Mouse (Mus musculus) MEL (cell line): ENCODE results near the gene Trp53i13. TPM values are rescaled to one million over a fixed set of nuclear protein-coding genes. Genes with fewer than 3 reads are reported as not detected.

ENCODE experiments used
- DNase-seq: peaks from one replicate; pipeline ENCODE4 v3.0.0; 2011; ENCODE audit warnings: low read depth, low spot score
- H3K27ac ChIP-seq: 2 replicates; pipeline ENCODE4 v1.5.1; 2012; ENCODE audit warnings: low read depth, mild to moderate bottlenecking, control low read depth, low read length, moderate library complexity; ENCODE audit not compliant: control insufficient read depth
- H3K27me3 ChIP-seq, 2 experiments: fragments of 150-350 bp in 1 of 2; sonication (generic) in 1 of 2; 2 replicates each; pipeline ENCODE4 v1.6.1; 2012; ENCODE audit warnings: low read length in 2 of 2, mild to moderate bottlenecking in 2 of 2, improper control_type of control experiment in 1 of 2, moderate library complexity in 1 of 2; ENCODE audit not compliant: insufficient read depth in 2 of 2, control insufficient read depth in 1 of 2
- H3K36me3 ChIP-seq, 2 experiments: 2 replicates each; pipeline ENCODE4 v1.6.1; 2012 to 2014; ENCODE audit warnings: low read length in 2 of 2, improper control_type of control experiment in 1 of 2, inconsistent platforms in 1 of 2, mild to moderate bottlenecking in 1 of 2; ENCODE audit not compliant: insufficient read depth in 2 of 2, control insufficient read depth in 1 of 2
- H3K4me1 ChIP-seq, 2 experiments: fragments of 150-350 bp in 1 of 2; sonication (generic) in 1 of 2; 2 replicates each; pipeline ENCODE4 v1.6.1; 2012; ENCODE audit warnings: low read length in 2 of 2, improper control_type of control experiment in 1 of 2, mild to moderate bottlenecking in 1 of 2; ENCODE audit not compliant: insufficient read depth in 2 of 2, control insufficient read depth in 1 of 2
- H3K4me3 ChIP-seq, 2 experiments: fragments of 150-350 bp in 1 of 2; sonication (generic) in 1 of 2; 2 replicates each; pipeline ENCODE4 v1.5.1; 2012; ENCODE audit warnings: low read depth in 2 of 2, low read length in 2 of 2, mild to moderate bottlenecking in 2 of 2, moderate library complexity in 2 of 2, control low read depth in 1 of 2, improper control_type of control experiment in 1 of 2; ENCODE audit not compliant: control insufficient read depth in 1 of 2, insufficient read depth in 1 of 2
- H3K79me2 ChIP-seq: 2 replicates; pipeline ENCODE4 v1.6.1; 2012; ENCODE audit warnings: mild to moderate bottlenecking, low read length, moderate library complexity; ENCODE audit not compliant: control insufficient read depth, poor library complexity, insufficient read depth
- H3K9ac ChIP-seq: 2 replicates; pipeline ENCODE4 v1.6.1; 2012; ENCODE audit warnings: low read depth, mild to moderate bottlenecking, control low read depth, low read length, moderate library complexity; ENCODE audit not compliant: control insufficient read depth, poor library complexity, severe bottlenecking
- H3K9me3 ChIP-seq: fragments of 150-350 bp; sonication (generic); replicated peaks from 2 replicates; pipeline ENCODE4 v1.6.1; 2012; ENCODE audit warnings: mild to moderate bottlenecking, low read length, improper control_type of control experiment, moderate library complexity; ENCODE audit not compliant: insufficient read depth
- BHLHE40 ChIP-seq: IDR thresholded peaks from 2 replicates; pipeline ENCODE4 v1.6.1; 2012; ENCODE audit warnings: low read depth, mild to moderate bottlenecking, inconsistent platforms, low read length, improper control_type of control experiment, borderline replicate concordance
- E2F4 ChIP-seq: IDR thresholded peaks from 2 replicates; pipeline ENCODE4 v1.6.1; 2011; ENCODE audit warnings: low read depth, low read length, improper control_type of control experiment, borderline replicate concordance
- GATA1 ChIP-seq: IDR thresholded peaks from 2 replicates; pipeline ENCODE4 v1.6.1; 2011; ENCODE audit warnings: low read depth, low read length, improper control_type of control experiment
- KAT2A ChIP-seq: conservative IDR thresholded peaks from 2 replicates; pipeline ENCODE4 v1.6.1; 2012; ENCODE audit warnings: low read depth, low read length, improper control_type of control experiment, inconsistent platforms
- MAZ ChIP-seq: IDR thresholded peaks from 2 replicates; pipeline ENCODE4 v1.6.1; 2012; ENCODE audit warnings: low read depth, mild to moderate bottlenecking, inconsistent platforms, low read length, improper control_type of control experiment
- MEF2A ChIP-seq: IDR thresholded peaks from 2 replicates; pipeline ENCODE4 v1.6.1; 2014; ENCODE audit warnings: low read depth, mild to moderate bottlenecking, inconsistent platforms, low read length, improper control_type of control experiment; ENCODE audit not compliant: poor library complexity, insufficient replicate concordance, severe bottlenecking; ENCODE audit errors: extremely low read depth
- MXI1 ChIP-seq: IDR thresholded peaks from 2 replicates; pipeline ENCODE4 v1.6.1; 2011; ENCODE audit warnings: mild to moderate bottlenecking, low read depth, low read length, improper control_type of control experiment
- POLR2AphosphoS2 ChIP-seq: IDR thresholded peaks from 2 replicates; pipeline ENCODE4 v1.6.1; 2011; ENCODE audit warnings: low read length, improper control_type of control experiment
- RCOR1 ChIP-seq: IDR thresholded peaks from 2 replicates; pipeline ENCODE4 v1.6.1; 2012; ENCODE audit warnings: low read depth, mild to moderate bottlenecking, inconsistent platforms, low read length, improper control_type of control experiment
- TBP ChIP-seq: IDR thresholded peaks from 2 replicates; pipeline ENCODE4 v1.8.0; 2011; ENCODE audit warnings: low read depth, low read length, improper control_type of control experiment
- TCF12 ChIP-seq: IDR thresholded peaks from 2 replicates; pipeline ENCODE4 v1.6.1; 2014; ENCODE audit warnings: low read depth, mild to moderate bottlenecking, inconsistent platforms, low read length, improper control_type of control experiment, moderate library complexity
- UBTF ChIP-seq: IDR thresholded peaks from 2 replicates; pipeline ENCODE4 v1.6.1; 2012; ENCODE audit warnings: low read depth, mild to moderate bottlenecking, inconsistent platforms, low read length, improper control_type of control experiment, moderate library complexity, borderline replicate concordance; ENCODE audit not compliant: insufficient read depth
- USF1 ChIP-seq: IDR thresholded peaks from 2 replicates; pipeline ENCODE4 v1.6.1; 2014; ENCODE audit warnings: low read depth, mild to moderate bottlenecking, inconsistent platforms, low read length, improper control_type of control experiment, moderate library complexity
- USF2 ChIP-seq, 2 experiments: IDR thresholded peaks; 2 replicates each; pipeline ENCODE4 v1.6.1; 2011 to 2012; ENCODE audit warnings: improper control_type of control experiment in 2 of 2, low read length in 2 of 2, borderline replicate concordance in 1 of 2, inconsistent platforms in 1 of 2, low read depth in 1 of 2, mild to moderate bottlenecking in 1 of 2; ENCODE audit not compliant: insufficient read depth in 1 of 2
- ZKSCAN1 ChIP-seq: IDR thresholded peaks from 2 replicates; pipeline ENCODE4 v1.6.1; 2012; ENCODE audit warnings: low read depth, mild to moderate bottlenecking, inconsistent platforms, low read length, improper control_type of control experiment, moderate library complexity
- polyA plus RNA-seq, 2 experiments: library from polyadenylated mRNA; stranded (reverse) in 1 of 2; unstranded in 1 of 2; fragments of >175 nt in 1 of 2; fragments of >200 nt in 1 of 2; gene quantifications; 2 replicates each; pipeline versions ENCODE4 v1.2.1 to v1.2.4; 2012; ENCODE audit warnings: low replicate concordance in 2 of 2, low read depth in 1 of 2; ENCODE audit not compliant: insufficient read length in 2 of 2, insufficient read depth in 1 of 2, missing spikeins in 1 of 2
- total RNA-seq: library from RNA; depleted of rRNA; stranded (reverse); fragments of 300-350 nt; gene quantifications from 2 replicates; pipeline ENCODE4 v1.2.3, GENCODE M21; 2012

Gene Trp53i13
- total and polyA plus RNA-seq, 3 experiments = 6.0 to 12.3 TPM; not detected in 1

GRCm38 (mm10) chr11:77486798-77487197 is 29.0 kb downstream of the Trp53i13 start:
- Histone ChIP-seq H3K9ac (no peak overlapping the region), H3K27me3 (no peaks in the 10 kb centered on the region), H3K36me3 (peaks cover 0 to 28% of the 10 kb centered on the region in 2 experiments; a peak in 2 of 4 replicates), H3K27ac (no peak overlapping the region), H3K79me2 (peaks cover 53% of the 10 kb centered on the region), H3K4me3 (no peak overlapping the region), H3K4me1 (peaks cover 2 to 35% of the 10 kb centered on the region in 2 experiments; a peak in 3 of 4 replicates), H3K9me3 (no peaks in the 10 kb centered on the region)
- DNase-seq = peak; percentile 57
- TF ChIP-seq UBTF (no peak), E2F4 (no peak), BHLHE40 (no peak), KAT2A (no peak), MAZ (no peak), MEF2A (no peak), MXI1 (no peak), USF2 (IDR thresholded peaks at IDR 0.05; ENCODE audit: borderline replicate concordance in 1 of 2, insufficient read depth in 1 of 2, low read depth in 1 of 2, low read length in 2 of 2) (no peak), USF1 (no peak), ZKSCAN1 (no peak), RCOR1 (no peak), TCF12 (no peak), POLR2AphosphoS2 (no peak), TBP (no peak)

GRCm38 (mm10) chr11:77485229-77485628 is 30.6 kb downstream of the Trp53i13 start:
- Histone ChIP-seq H3K4me1 (peaks cover 0 to 28% of the 10 kb centered on the region in 2 experiments; a peak in 2 of 4 replicates), H3K4me3 (no peak overlapping the region), H3K27ac (no peak overlapping the region)
- TF ChIP-seq RCOR1 (no peak), USF2 (IDR thresholded peaks at IDR 0.05; ENCODE audit: borderline replicate concordance in 1 of 2, insufficient read depth in 1 of 2, low read depth in 1 of 2, low read length in 2 of 2) (no peak), GATA1 (no peak), KAT2A (no peak), MEF2A (no peak)
- TF ChIP-seq, all 39 proteins: peak for 0
- Histone ChIP-seq H3K36me3 (peaks cover 0 to 22% of the 10 kb centered on the region in 2 experiments; a peak in 2 of 4 replicates), H3K9me3 (no peaks in the 10 kb centered on the region), H3K27me3 (no peaks in the 10 kb centered on the region), H3K79me2 (peaks cover 58% of the 10 kb centered on the region), H3K9ac (no peak overlapping the region)
- DNase-seq = no peak
